Mouse (Mus musculus) intestine, embryonic 14.5 days (tissue): Measurements from ENCODE around the gene Got1. TPM values are rescaled to one million over a fixed set of nuclear protein-coding genes. Genes with fewer than 3 reads are reported as not detected.
"Not testable (repeated sequence)": the region's sequence is repeated elsewhere in the genome, so short reads cannot be mapped to it uniquely, and the experiment has no call there.

Experiments used
- ATAC-seq: fragments of 200-750 bp; cut with Nextera tagmentation; replicated peaks from 2 replicates; pipeline ENCODE4 v1.8.0; 2017; ENCODE audit warnings: low read depth, moderate number of reproducible peaks, moderate TSS enrichment, moderate library complexity; ENCODE audit not compliant: low FRiP score, low TSS enrichment
- DNase-seq: peaks from one replicate; pipeline ENCODE4 v3.0.0-alpha.2; 2018; ENCODE audit warnings: low spot score
- H3K27ac ChIP-seq: fragments of 300-500 bp; sonication (generic); 2 replicates; pipeline ENCODE4 v1.5.1; 2014; ENCODE audit warnings: low read depth, mild to moderate bottlenecking, control low read depth
- H3K27me3 ChIP-seq: fragments of 300-500 bp; sonication (generic); replicated peaks from 2 replicates; pipeline ENCODE4 v1.6.1; 2014; ENCODE audit warnings: low read length, control low read depth; ENCODE audit not compliant: control insufficient read depth, insufficient read depth
- H3K36me3 ChIP-seq: fragments of 300-500 bp; sonication (generic); 2 replicates; pipeline ENCODE4 v1.6.1; 2014; ENCODE audit warnings: low read length, control low read depth; ENCODE audit not compliant: control insufficient read depth, insufficient read depth
- H3K4me1 ChIP-seq: fragments of 300-500 bp; sonication (generic); replicated peaks from 2 replicates; pipeline ENCODE4 v1.6.1; 2014; ENCODE audit warnings: low read length, control low read depth, mixed read lengths; ENCODE audit not compliant: control insufficient read depth, insufficient read depth
- H3K4me2 ChIP-seq: fragments of 300-500 bp; sonication (generic); 2 replicates; pipeline ENCODE4 v1.6.1; 2014; ENCODE audit warnings: low read length
- H3K4me3 ChIP-seq: fragments of 300-500 bp; sonication (generic); 2 replicates; pipeline ENCODE4 v1.5.1; 2014; ENCODE audit warnings: low read depth, low read length, control low read depth, mixed read lengths
- H3K9ac ChIP-seq: fragments of 300-500 bp; sonication (generic); 2 replicates; pipeline ENCODE4 v1.6.1; 2014; ENCODE audit warnings: mild to moderate bottlenecking, low read length
- H3K9me3 ChIP-seq: fragments of 300-500 bp; sonication (generic); 2 replicates; pipeline ENCODE4 v1.6.1; 2016; ENCODE audit warnings: low read length, control low read depth; ENCODE audit not compliant: control insufficient read depth
- WGBS: fragments of 180-500 bp; shearing (Covaris S2); extraction: QIAGEN DNeasy Blood & Tissue Kit; methylation state at CpG from one replicate; pipeline ENCODE4 v1.1.7; 2014; 5-methylcytosine and 5-hydroxymethylcytosine counted together
- polyA plus RNA-seq: library from polyadenylated mRNA; unstranded; fragments of >200 nt; fragmentation: Nextera tagmentation; extraction: Ambion mirVana; gene quantifications from 2 replicates; pipeline ENCODE4 v1.2.1, GENCODE M21; 2014

Gene Got1
- polyA plus RNA-seq, 1 experiment from 2014 or later, result 35.8 TPM

GRCm38 (mm10) chr19:43505441-43505840 is 19.0 kb downstream of the Got1 start:
- Histone ChIP-seq H3K4me1 (no peaks in the 10 kb centered on the region), H3K4me3 (no peak overlapping the region), H3K27ac (no peak overlapping the region), H3K4me2 (no peak overlapping the region), H3K9me3 (no peaks in the 10 kb centered on the region), H3K36me3 (peaks cover 65% of the 10 kb centered on the region), H3K9ac (no peak overlapping the region), H3K27me3 (no peaks in the 10 kb centered on the region)
- ATAC-seq, result no peak
- 88% methylated on average over 12 of the region's 12 CpGs for WGBS
- DNase-seq, result no peak

- not testable (repeated sequence) for H3K27me3 ChIP-seq, H3K4me2 ChIP-seq, H3K27ac ChIP-seq, H3K4me3 ChIP-seq, H3K9me3 ChIP-seq, H3K9ac ChIP-seq, H3K4me1 ChIP-seq, DNase-seq, ATAC-seq
- 94% methylated on average over 8 of the region's 9 CpGs for WGBS
- H3K36me3 ChIP-seq, result peaks cover 83% of the 10 kb centered on the region
These were observed 20.8 kb downstream of the Got1 start for GRCm38 (mm10) chr19:43503593-43503992.

- Histone ChIP-seq H3K27ac (no peak overlapping the region), H3K27me3 (no peaks in the 10 kb centered on the region), H3K4me1 (no peaks in the 10 kb centered on the region), H3K4me3 (no peak overlapping the region), H3K36me3 (peaks cover 82% of the 10 kb centered on the region), H3K9ac (no peak overlapping the region), H3K9me3 (no peaks in the 10 kb centered on the region), H3K4me2 (no peak overlapping the region)
- 86% methylated on average over 11 of the region's 11 CpGs for WGBS
- ATAC-seq (no peak), DNase-seq (no peak)
These were observed 21.8 kb downstream of the Got1 start for GRCm38 (mm10) chr19:43502630-43503029.

DNA sequence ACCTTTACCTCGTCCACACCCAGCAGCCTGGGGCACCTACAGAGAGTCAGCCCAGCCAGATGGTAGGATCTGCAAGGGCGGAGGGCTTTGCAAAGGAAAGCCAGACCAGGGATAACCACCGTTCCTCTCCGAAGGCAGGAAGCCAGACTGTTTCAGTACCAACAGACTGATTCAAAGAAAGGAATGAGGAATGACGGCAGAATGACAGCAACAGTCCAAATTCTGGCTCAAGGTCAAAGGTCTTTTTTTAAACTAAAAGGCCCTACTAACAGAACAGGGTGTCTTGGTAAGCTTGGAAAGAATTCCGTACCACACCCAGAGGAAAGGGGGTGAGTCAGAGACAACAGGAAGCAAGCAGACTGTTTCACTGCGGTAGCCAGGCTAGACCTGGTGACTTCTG is 25.5 kb downstream of the Got1 start:
- Histone ChIP-seq H3K27ac (no peak overlapping the region), H3K27me3 (no peaks in the 10 kb centered on the region), H3K4me3 (no peak overlapping the region), H3K4me1 (no peaks in the 10 kb centered on the region), H3K4me2 (no peak overlapping the region), H3K9me3 (no peaks in the 10 kb centered on the region), H3K36me3 (peaks cover 47% of the 10 kb centered on the region), H3K9ac (no peak overlapping the region)
- ATAC-seq, result no peak
- no peak for DNase-seq
- 89% methylated on average over 7 of the region's 7 CpGs for WGBS

- H3K4me3 ChIP-seq, result no peak overlapping the region
- no peak overlapping the region for H3K9ac ChIP-seq
- H3K9me3 ChIP-seq, result no peaks in the 10 kb centered on the region
- H3K4me1 ChIP-seq, result no peaks in the 10 kb centered on the region
- no peak overlapping the region for H3K4me2 ChIP-seq
- no peaks in the 10 kb centered on the region for H3K27me3 ChIP-seq
- DNase-seq (no peak), ATAC-seq (no peak)
- no peak overlapping the region for H3K27ac ChIP-seq
- peaks cover 35% of the 10 kb centered on the region for H3K36me3 ChIP-seq
- WGBS, result 84% methylated on average over 7 of the region's 7 CpGs
These were observed 27.0 kb downstream of the Got1 start for GRCm38 (mm10) chr19:43497440-43497839.

DNA sequence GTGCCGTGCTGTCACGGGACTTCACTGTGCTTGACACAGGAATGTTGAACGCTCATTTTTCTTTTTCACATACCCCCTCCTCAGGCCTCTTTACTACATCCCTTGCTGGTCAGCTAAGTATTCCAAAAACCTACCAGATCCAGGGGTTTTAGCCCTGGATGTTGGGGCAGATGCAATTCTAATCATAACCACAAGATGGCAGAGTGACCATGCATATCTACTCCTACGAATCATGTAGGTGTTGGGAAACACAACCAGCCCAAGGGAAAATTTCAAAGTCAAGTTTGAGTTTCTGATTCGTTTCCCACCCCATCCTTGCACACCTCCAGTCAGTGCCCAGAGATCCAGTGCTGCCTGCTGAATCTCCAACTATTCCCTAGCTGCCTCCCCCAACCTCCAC is 28.6 kb downstream of the Got1 start:
- H3K4me3 ChIP-seq, result no peak overlapping the region
- H3K27me3 ChIP-seq, result no peaks in the 10 kb centered on the region
- peaks cover 23% of the 10 kb centered on the region for H3K36me3 ChIP-seq
- peak; percentile 78 for DNase-seq
- no peak overlapping the region for H3K4me2 ChIP-seq
- WGBS, result 20% methylated on average over 5 of the region's 5 CpGs
- no peaks in the 10 kb centered on the region for H3K4me1 ChIP-seq
- peak; percentile 32; the same call in 1 of the 2 replicates for ATAC-seq
- no peak overlapping the region for H3K27ac ChIP-seq
- no peaks in the 10 kb centered on the region for H3K9me3 ChIP-seq
- no peak overlapping the region for H3K9ac ChIP-seq

- Histone ChIP-seq H3K4me1 (no peaks in the 10 kb centered on the region), H3K27ac (no peak overlapping the region), H3K36me3 (peaks cover 14% of the 10 kb centered on the region), H3K9me3 (no peaks in the 10 kb centered on the region), H3K27me3 (no peaks in the 10 kb centered on the region), H3K4me3 (peak overlapping the region; percentile 22), H3K4me2 (peak overlapping the region; percentile 48), H3K9ac (no peak overlapping the region)
- WGBS, result 14% methylated on average over 14 of the region's 14 CpGs
- DNase-seq, result peak; percentile 57
- 0 out of 2 replicates have a peak, but pooled peaks have one; percentile 34 for ATAC-seq
These were observed 29.5 kb downstream of the Got1 start for GRCm38 (mm10) chr19:43494914-43495313.

DNA sequence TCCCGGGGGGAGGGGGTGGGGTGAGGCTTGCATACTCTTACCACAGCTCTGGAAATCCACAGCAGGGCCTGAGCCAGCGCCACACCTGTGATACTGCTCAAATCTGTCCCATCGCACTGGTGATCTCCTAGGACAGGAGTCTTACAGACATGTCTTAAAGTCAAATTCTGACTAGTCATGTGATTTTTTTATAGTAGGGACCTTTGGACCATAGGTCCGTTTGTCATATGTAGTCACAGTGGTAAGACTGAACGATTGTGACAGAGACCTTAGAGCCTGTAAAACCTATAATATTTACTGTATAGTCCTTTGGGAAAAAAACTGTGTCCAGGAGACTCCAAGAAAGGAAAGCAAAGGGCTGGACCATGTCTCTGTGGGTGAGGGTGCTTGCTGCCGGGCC is 30.5 kb downstream of the Got1 start:
- Histone ChIP-seq H3K9me3 (no peaks in the 10 kb centered on the region), H3K9ac (no peak overlapping the region), H3K4me2 (no peak overlapping the region), H3K36me3 (peaks cover 4% of the 10 kb centered on the region; the same call in 1 of the 2 replicates), H3K27me3 (no peaks in the 10 kb centered on the region), H3K27ac (no peak overlapping the region), H3K4me1 (no peaks in the 10 kb centered on the region), H3K4me3 (no peak overlapping the region)
- 76% methylated on average over 6 of the region's 6 CpGs for WGBS
- no peak for DNase-seq
- ATAC-seq, result no peak

DNA sequence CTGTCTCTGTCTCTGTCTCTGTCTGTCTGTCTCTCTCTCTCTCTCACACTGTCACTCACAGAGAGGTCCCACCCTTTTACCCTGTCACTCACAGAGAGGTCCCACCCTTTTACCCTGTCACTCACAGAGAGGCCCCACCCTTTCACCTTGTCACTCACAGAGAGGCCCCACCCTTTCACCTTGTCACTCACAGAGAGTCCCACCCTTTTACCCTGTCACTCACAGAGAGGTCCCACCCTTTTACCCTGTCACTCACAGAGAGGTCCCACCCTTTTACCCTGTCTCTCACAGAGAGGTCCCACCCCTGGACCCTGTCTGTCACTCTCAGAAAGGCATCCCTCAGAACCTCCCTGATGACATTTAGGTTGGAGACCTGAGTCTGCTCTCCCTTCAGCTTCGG is 31.1 kb downstream of the Got1 start:
- whole genome bisulfite sequencing, result 64% methylated on average over 1 of the region's 1 CpGs
- not testable (repeated sequence) for H3K9me3 ChIP-seq, H3K36me3 ChIP-seq, H3K4me1 ChIP-seq, H3K9ac ChIP-seq, ATAC-seq, DNase-seq, H3K4me3 ChIP-seq, H3K4me2 ChIP-seq, H3K27ac ChIP-seq, H3K27me3 ChIP-seq
